Comparison of ENCODE assay signal across 8 mouse cellular contexts in the genomic region with DNA sequence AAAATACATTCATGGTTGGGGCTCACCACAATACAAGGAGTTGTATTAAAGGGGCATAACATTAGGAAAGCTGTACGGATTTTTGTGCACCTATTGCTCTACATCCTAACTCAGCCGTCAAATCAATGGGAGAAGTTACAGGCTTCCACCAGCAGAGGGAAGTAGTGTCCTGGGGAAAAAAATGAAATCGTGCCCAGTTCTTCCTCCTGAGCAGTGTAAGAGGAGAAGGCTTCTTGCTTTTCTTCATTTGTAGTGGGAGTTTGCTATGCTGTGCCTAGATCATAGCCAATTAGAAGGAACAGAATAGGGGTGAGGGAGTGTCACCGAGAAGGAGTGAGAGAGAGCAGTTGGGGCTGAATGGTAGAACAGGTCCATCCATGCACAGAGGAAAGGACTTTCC.
A peak's percentile ranks its signal among the peaks of the same experiment; 100 is the strongest.
DNase-seq lines count a peak whose midpoint lies in the region; ATAC-seq and TF ChIP-seq lines count a peak whose summit lies in the region.

No protein-coding gene starts in this region.

- no peaks in the 10 kb centered on the region for H3K4me1 ChIP-seq in intestine, postnatal 0 days (replicated peaks; ENCODE audit: control insufficient read depth, insufficient read depth, low read length)

- H3K36me3 ChIP-seq in intestine, postnatal 0 days (ENCODE audit: control insufficient read depth, insufficient read depth), result no peaks in the 10 kb centered on the region

- WGBS in intestine, postnatal 0 days, result 14% methylated on average over 4 of the region's 4 CpGs

- intact Hi-C loops in gastrocnemius, postnatal 14 days (cut with DNase I; ENCODE audit: low total_unique reads), result loop anchor here (10.0 kb wide), 2 partner anchors 325 to 365 kb away; no protein-coding TSS in a partner anchor
- intact Hi-C loops in left cerebral cortex, postnatal 14 days (cut with DNase I), result loop anchor here (2.0 to 10.0 kb wide), 3 partner anchors 151 to 365 kb away; no protein-coding TSS in a partner anchor

- no peaks in the 10 kb centered on the region for H3K27me3 ChIP-seq in intestine, postnatal 0 days (replicated peaks; ENCODE audit: control insufficient read depth, insufficient read depth, low read length)

- H3K4me3 ChIP-seq in intestine, postnatal 0 days (ENCODE audit: low read depth, low read length), result no peak overlapping the region

- TF ChIP-seq CTCF in intestine, postnatal 0 days (IDR thresholded peaks at IDR 0.05; ENCODE audit: low read depth), result peak; percentile 90

- DNase-seq in 3T3-L1 (ENCODE audit: low read depth, low spot score), result peak; percentile 90
- peak; percentile 33 to 82 for DNase-seq in adrenal gland, adult (ENCODE audit: inconsistent age in 2 of 2, low spot score in 1 of 2)
- DNase-seq in embryo, embryonic 11 days, result peak; percentile 75
- DNase-seq in gastrocnemius, postnatal 14 days, result peak; percentile 9
- peak; percentile 68 to 76 for DNase-seq in left cerebral cortex, postnatal 14 days (ENCODE audit: low spot score in 2 of 2)
- DNase-seq in mesoderm, embryonic 11.5 days (ENCODE audit: low read depth, low spot score), result peak; percentile 77
- peak; percentile 48 for DNase-seq in skeletal muscle tissue, adult 2 months (ENCODE audit: low read depth, low spot score)

- H3K9ac ChIP-seq in intestine, postnatal 0 days (ENCODE audit: low read depth, low read length), result no peak overlapping the region

- ATAC-seq in intestine, postnatal 0 days, result 0 out of 2 replicates have a peak, but pooled peaks have one; percentile 16

- H3K9me3 ChIP-seq in intestine, postnatal 0 days (ENCODE audit: control insufficient read depth), result no peaks in the 10 kb centered on the region

- no peak overlapping the region for H3K4me2 ChIP-seq in intestine, postnatal 0 days (replicated peaks; ENCODE audit: low read depth)

- no peak overlapping the region for H3K27ac ChIP-seq in intestine, postnatal 0 days (ENCODE audit: low read depth, low read length)

Comparison
In these comparisons a context has a peak if more than half of its experiments do, and no peak if none do; other contexts are left out.
1. DNase-seq: peak in every context shown above with its lines; median percentile 90 in 3T3-L1; 77 in mesoderm, embryonic 11.5 days; 75 in embryo, embryonic 11 days; 72 in left cerebral cortex, postnatal 14 days; 58 in adrenal gland, adult; 48 in skeletal muscle tissue, adult 2 months; 9 in gastrocnemius, postnatal 14 days.